Mouse (Mus musculus) c-Kit-positive CD71-positive TER-119-positive erythroid progenitor cells, embryonic 14.5 days (primary cell): ENCODE measurements at regions not wholly inside any gene's neighbourhood (a gene's known extent, or its start where the extent isn't known, plus 50 kb on each side); places are given as distances from the start of the nearest gene placed in this dataset.

Source experiments
- DNase-seq: peaks from one replicate; pipeline ENCODE4 v3.0.0-alpha.2; 2013; ENCODE audit warnings: low spot score

GRCm38 (mm10) chrX:68313486-68313885, 364.9 kb upstream of the Fmr1 start:
- peak; percentile 13 for DNase-seq
